Mouse (Mus musculus) granulocyte monocyte progenitor cell, adult 5-6 weeks (primary cell): Measurements from ENCODE around the gene Acat2. TPM values are rescaled to one million over a fixed set of nuclear protein-coding genes. Genes with fewer than 3 reads are reported as not detected.
A peak's percentile ranks its signal among the peaks of the same experiment; 100 is the strongest.
"Not testable (repeated sequence)": the region's sequence is repeated elsewhere in the genome, so short reads cannot be mapped to it uniquely, and the experiment has no call there.

ENCODE experiments used
- ATAC-seq: replicated peaks from 2 replicates; pipeline ENCODE4 v1.8.0; 2016; ENCODE audit warnings: mild to moderate bottlenecking, moderate TSS enrichment, inconsistent platforms; ENCODE audit not compliant: poor library complexity, severe bottlenecking
- total RNA-seq, 2 experiments: library from RNA; stranded (forward) in 1 of 2; stranded (reverse) in 1 of 2; fragments of 200-712, 200-1000 nt in 1 of 2; fragments of >200 nt in 1 of 2; fragmentation: Nextera tagmentation in 1 of 2; gene quantifications; 2 replicates each; pipeline ENCODE4 v1.2.3; 2014 to 2017

Acat2 gene
- total RNA-seq, 2 experiments from 2014 or later, result 21.4 TPM

GRCm38 (mm10) chr17:12963476-12963875 is 2.9 kb upstream of the Acat2 start:
- no peak for ATAC-seq

- ATAC-seq, result peak; percentile 21; the same call in 1 of the 2 replicates
These were observed 1.2 kb downstream of the Acat2 start for GRCm38 (mm10) chr17:12959377-12959776.

GRCm38 (mm10) chr17:12956664-12957063 is 3.9 kb downstream of the Acat2 start:
- no peak for ATAC-seq

- no peak for ATAC-seq
These were observed 10.9 kb downstream of the Acat2 start for GRCm38 (mm10) chr17:12949669-12950068.

GRCm38 (mm10) chr17:12942459-12943162 is 17.9 kb downstream of the Acat2 start:
- ATAC-seq, result no peak

GRCm38 (mm10) chr17:12941543-12942260 is 18.8 kb downstream of the Acat2 start:
- ATAC-seq, result no peak

GRCm38 (mm10) chr17:12940151-12940805 is 20.3 kb downstream of the Acat2 start, which contains the start of gene Acat3:
TSS of gene Acat3 (minus strand) at chr17:12940600.
- ATAC-seq, result peak; percentile 66

GRCm38 (mm10) chr17:12939377-12940148 is 21.0 kb downstream of the Acat2 start:
- ATAC-seq, result peak; percentile 32

GRCm38 (mm10) chr17:12938077-12938476 is 22.5 kb downstream of the Acat2 start:
- no peak for ATAC-seq

- ATAC-seq, result no peak
These were observed 23.1 kb downstream of the Acat2 start for GRCm38 (mm10) chr17:12937412-12937970.

GRCm38 (mm10) chr17:12935719-12936118 is 24.8 kb downstream of the Acat2 start:
- no peak for ATAC-seq

- ATAC-seq, result not testable (repeated sequence)
These were observed 29.0 kb downstream of the Acat2 start for GRCm38 (mm10) chr17:12931576-12931975.

- no peak for ATAC-seq
These were observed 34.8 kb downstream of the Acat2 start for GRCm38 (mm10) chr17:12925703-12926180.

GRCm38 (mm10) chr17:12925001-12925400 is 35.5 kb downstream of the Acat2 start:
- no peak for ATAC-seq

GRCm38 (mm10) chr17:12921073-12921472 is 39.5 kb downstream of the Acat2 start:
- ATAC-seq, result peak; percentile 72

GRCm38 (mm10) chr17:12916588-12917380 is 43.8 kb downstream of the Acat2 start:
- ATAC-seq, result peak; percentile 31

- ATAC-seq, result peak; percentile 95
These were observed 44.5 kb downstream of the Acat2 start, which contains the start of gene Mrpl18 for GRCm38 (mm10) chr17:12915881-12916583. TSS of gene Mrpl18 (minus strand) at chr17:12916345.

GRCm38 (mm10) chr17:12915488-12915880 is 45.1 kb downstream of the Acat2 start, which contains the start of gene Tcp1:
TSS of gene Tcp1 (plus strand) at chr17:12915701.
- peak; percentile 13 for ATAC-seq
